Mouse (Mus musculus) embryonic facial prominence, embryonic 10.5 days (tissue): ENCODE results near the gene Slc25a23. TPM values are rescaled to one million over a fixed set of nuclear protein-coding genes. Genes with fewer than 3 reads are reported as not detected.
"Not testable (repeated sequence)": the region's sequence is repeated elsewhere in the genome, so short reads cannot be mapped to it uniquely, and the experiment has no call there.

ENCODE experiments used
- DNase-seq: peaks from one replicate; pipeline ENCODE4 v3.0.0-alpha.2; 2017; ENCODE audit warnings: low spot score
- H3K27ac ChIP-seq: fragments of 300-500 bp; sonication (generic); replicated peaks from 2 replicates; pipeline ENCODE4 v1.5.1; 2016; ENCODE audit warnings: mild to moderate bottlenecking
- H3K27me3 ChIP-seq: fragments of 300-500 bp; sonication (generic); replicated peaks from 2 replicates; pipeline ENCODE4 v1.6.1; 2016; ENCODE audit warnings: low read depth, mild to moderate bottlenecking; ENCODE audit not compliant: poor library complexity, severe bottlenecking
- H3K36me3 ChIP-seq: fragments of 300-500 bp; sonication (generic); replicated peaks from 2 replicates; pipeline ENCODE4 v1.6.1; 2016; ENCODE audit warnings: mild to moderate bottlenecking, moderate library complexity
- H3K4me1 ChIP-seq: fragments of 300-500 bp; sonication (generic); 2 replicates; pipeline ENCODE4 v1.6.1; 2016
- H3K4me3 ChIP-seq: fragments of 300-500 bp; sonication (generic); 2 replicates; pipeline ENCODE4 v1.5.1; 2016; ENCODE audit warnings: mild to moderate bottlenecking, moderate library complexity
- H3K9me3 ChIP-seq: fragments of 300-500 bp; sonication (generic); 2 replicates; pipeline ENCODE4 v1.6.1; 2016; ENCODE audit warnings: mild to moderate bottlenecking
- WGBS: fragments of 180-500 bp; shearing (Covaris S2); methylation state at CpG from one replicate; pipeline ENCODE4 v1.1.7; 2016; 5-methylcytosine and 5-hydroxymethylcytosine counted together
- polyA plus RNA-seq: library from polyadenylated mRNA; unstranded; fragments of >200 nt; fragmentation: Nextera tagmentation; extraction: Ambion mirVana; gene quantifications from 2 replicates; pipeline ENCODE4 v1.2.1, GENCODE M21; 2016

Gene Slc25a23
- polyA plus RNA-seq, 1 experiment from 2014 or later: 7.0 TPM

DNA sequence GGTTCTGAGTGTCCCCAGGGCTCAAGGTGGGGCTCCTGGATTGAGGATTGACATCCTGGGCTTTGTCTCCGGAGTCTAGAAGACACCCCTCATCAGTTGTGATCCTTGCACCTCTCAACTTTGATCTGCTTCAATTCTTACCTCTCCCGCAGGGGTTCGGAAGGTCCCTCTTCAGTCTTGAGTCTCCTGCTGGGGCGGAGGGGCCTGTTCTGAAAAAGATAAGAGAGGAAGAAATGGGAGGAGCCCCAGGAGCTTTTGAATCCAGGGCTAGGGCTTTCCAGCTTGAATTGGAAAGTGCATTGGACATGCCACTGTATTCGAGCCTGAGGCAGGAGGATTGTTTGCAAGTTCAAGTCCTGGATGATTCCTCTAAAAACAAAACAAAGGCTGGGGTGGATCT is 7.2 kb upstream of the Slc25a23 start:
- WGBS: 63% methylated on average over 5 of the region's 5 CpGs

DNA sequence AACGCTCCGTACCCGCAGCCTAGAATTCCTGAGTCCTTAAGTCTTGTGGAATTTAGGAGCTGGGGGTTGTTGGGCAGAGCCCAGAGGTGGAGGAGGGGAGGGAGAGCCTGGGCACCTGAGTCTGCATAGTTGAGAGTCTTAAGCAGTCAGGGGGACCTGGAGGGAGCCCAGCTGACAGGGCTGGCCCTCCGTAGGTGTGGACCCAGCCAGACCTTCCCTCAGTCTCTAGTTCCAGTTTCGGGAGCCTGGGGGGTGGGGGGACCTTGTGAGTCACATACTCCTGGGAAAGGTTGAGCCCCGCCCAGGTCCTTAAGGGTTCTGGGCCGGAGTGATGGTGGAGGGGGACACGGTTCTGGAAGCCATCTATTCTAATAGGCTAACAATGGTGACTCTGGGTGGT is 3.4 kb upstream of the Slc25a23 start:
- H3K9me3 ChIP-seq: no peaks in the 10 kb centered on the region
- no peak overlapping the region for H3K27ac ChIP-seq
- H3K36me3 ChIP-seq: no peaks in the 10 kb centered on the region
- DNase-seq: no peak
- peaks cover 35% of the 10 kb centered on the region for H3K4me1 ChIP-seq
- H3K27me3 ChIP-seq: peaks cover 74% of the 10 kb centered on the region
- WGBS: 10% methylated on average over 8 of the region's 8 CpGs
- H3K4me3 ChIP-seq: peak overlapping the region; percentile 51; the same call in 1 of the 2 replicates

More for the DNA sequence above, 7.2 kb upstream of the Slc25a23 start:
- no peaks in the 10 kb centered on the region for H3K9me3 ChIP-seq
- no peak for DNase-seq
- H3K4me1 ChIP-seq: peaks cover 19% of the 10 kb centered on the region
- H3K27me3 ChIP-seq: peaks cover 67% of the 10 kb centered on the region
- H3K4me3 ChIP-seq: no peak overlapping the region
- H3K36me3 ChIP-seq: no peaks in the 10 kb centered on the region
- no peak overlapping the region for H3K27ac ChIP-seq

DNA sequence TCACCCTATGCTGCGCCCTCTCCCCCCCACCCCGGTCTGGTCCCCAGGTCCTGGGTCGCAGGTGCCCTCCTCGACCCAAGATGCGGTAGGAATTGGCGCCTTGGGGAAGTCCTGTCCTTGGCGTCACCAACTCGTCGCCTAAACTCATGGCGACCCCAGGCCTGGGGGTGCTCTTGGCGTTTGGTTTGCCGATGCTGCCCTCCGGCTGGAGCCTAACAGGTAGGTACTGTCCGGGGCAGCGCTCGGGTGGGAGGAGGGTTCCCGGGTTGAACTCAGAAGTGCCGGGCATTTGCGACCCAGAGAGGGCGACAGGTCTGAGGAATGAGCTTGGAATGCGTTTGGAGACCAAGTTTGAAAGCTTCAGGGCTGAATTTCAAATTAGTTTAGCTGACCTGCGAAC is 2.9 kb upstream of the Slc25a23 start:
- Histone ChIP-seq H3K9me3 (no peaks in the 10 kb centered on the region), H3K4me1 (peaks cover 36% of the 10 kb centered on the region), H3K4me3 (peak overlapping the region; percentile 51), H3K27me3 (peaks cover 78% of the 10 kb centered on the region), H3K36me3 (no peaks in the 10 kb centered on the region), H3K27ac (peak overlapping the region; percentile 7; the same call in 1 of the 2 replicates)
- DNase-seq: peak; percentile 26
- under 1% methylated on average over 22 of the region's 22 CpGs for WGBS

DNA sequence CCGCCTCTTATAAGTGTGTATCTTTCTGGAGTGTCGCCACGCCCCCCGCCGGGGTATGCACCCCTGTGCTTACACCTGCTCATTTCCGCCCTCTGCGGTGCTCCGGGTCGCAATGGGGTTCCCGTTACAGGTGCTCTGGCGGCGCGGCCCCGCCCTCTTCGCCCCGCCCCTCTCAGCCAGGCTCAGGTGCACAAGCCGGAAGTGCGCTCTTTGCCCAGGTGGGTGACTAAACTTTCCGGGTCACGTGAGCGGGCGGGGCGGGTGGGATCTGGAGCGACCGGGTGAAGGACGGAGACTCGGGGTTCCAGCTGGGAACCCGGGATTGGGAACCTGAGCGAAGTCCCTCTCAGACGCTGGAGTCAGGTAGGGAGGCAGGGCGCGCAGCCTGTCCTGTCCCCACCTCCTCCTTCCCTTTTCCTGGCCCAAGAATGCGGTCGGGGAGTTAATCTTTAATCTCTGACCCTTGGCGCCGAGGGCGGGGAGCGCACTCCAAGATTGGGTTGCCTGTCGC is 2.4 kb upstream of the Slc25a23 start:
- peaks cover 79% of the 10 kb centered on the region for H3K27me3 ChIP-seq
- H3K4me3 ChIP-seq: peak overlapping the region; percentile 51
- peak; percentile 58 for DNase-seq
- H3K4me1 ChIP-seq: peaks cover 36% of the 10 kb centered on the region
- WGBS: 1% methylated on average over 39 of the region's 39 CpGs
- no peaks in the 10 kb centered on the region for H3K36me3 ChIP-seq
- no peaks in the 10 kb centered on the region for H3K9me3 ChIP-seq
- peak overlapping the region; percentile 7; the same call in 1 of the 2 replicates for H3K27ac ChIP-seq

DNA sequence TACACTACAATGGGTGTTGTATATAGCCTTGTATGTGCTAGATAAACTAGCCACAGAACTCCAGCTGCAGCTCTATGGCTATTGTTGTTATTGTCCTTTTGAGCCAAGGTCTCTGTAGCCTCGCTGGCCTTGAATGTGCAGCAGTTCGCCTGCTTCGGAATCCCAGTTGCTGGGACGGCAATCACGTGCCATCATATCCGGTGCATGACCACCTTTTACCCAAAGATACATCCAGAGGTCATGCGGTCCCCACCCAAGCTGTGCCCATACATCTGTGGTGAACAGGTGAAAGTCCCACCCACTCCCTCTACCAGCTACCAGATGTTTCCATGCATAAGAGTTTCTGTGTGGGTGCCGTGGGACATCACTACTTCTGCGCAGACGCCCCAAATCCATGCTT is 1.4 kb upstream of the Slc25a23 start:
- Histone ChIP-seq H3K27ac (no peak overlapping the region), H3K27me3 (peaks cover 70% of the 10 kb centered on the region), H3K4me3 (peak overlapping the region; percentile 88), H3K36me3 (0 out of 2 replicates have a peak, but pooled peaks cover 4% of the 10 kb centered on the region), H3K4me1 (peaks cover 36% of the 10 kb centered on the region), H3K9me3 (no peaks in the 10 kb centered on the region)
- DNase-seq: no peak
- WGBS: 47% methylated on average over 10 of the region's 10 CpGs

DNA sequence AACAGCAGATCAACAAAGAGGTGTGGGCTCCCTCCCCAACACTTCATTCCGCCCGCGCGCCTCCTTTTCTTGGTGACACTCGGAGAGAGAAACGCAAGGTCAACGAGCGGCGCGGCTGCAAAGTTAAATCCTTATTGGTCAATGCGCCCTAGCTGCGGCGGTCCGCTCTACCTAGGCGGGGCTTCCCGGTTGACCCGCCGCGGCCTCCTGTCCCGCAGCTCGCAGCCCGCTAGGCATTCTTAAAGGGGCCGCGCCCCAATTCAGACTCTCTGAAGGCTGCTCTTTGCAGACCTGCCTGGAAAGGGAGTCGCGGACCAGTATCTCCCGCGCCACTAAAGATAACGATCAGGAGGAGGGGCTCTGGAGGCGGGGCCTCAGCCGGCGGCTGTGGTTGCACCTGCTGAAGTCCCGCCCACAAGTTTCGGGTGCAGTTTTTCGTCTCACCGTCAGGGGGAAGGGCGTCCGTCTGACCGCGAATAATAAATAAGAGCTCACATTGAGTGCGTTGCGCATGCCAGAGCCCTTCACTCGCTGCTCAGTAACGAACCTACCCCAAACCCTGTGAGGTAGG is 653 bp upstream of the Slc25a23 start:
- H3K27me3 ChIP-seq: peaks cover 67% of the 10 kb centered on the region

DNA sequence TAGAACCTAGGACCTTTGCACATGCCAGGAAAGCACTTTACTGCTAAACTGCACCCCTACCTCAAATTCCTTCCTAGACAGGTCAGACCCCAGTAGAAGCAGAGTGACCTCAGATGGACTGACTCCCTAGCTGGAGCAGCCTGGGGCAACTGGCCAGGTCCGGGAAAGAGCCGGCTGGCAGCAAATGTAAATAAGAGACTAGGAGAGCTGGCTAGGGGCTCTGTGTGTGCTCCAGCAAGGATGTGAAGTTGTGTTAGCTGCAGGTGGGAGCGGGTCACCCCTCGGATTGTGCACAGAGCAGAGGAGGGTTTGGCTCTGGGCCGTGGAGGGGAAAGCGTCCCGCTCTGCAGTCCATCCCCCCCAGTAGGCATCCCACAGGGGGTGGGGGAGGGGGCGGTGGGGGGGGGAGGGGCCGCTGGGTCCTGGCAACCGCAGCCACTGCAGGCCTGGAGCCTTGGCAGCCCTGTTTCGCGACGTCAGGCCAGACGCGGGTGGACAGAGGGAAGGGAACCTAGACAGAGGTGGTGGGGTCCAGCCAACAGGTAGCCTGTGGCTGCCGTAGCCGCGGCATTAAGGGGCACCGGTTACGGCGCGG is 675 bp downstream of the Slc25a23 start, which contains the start of gene Crb3:
Gene Crb3, plus strand, starts transcription at position 215 of the 595 bp plus-strand sequence.
- peaks cover 36% of the 10 kb centered on the region for H3K4me1 ChIP-seq
- peak; percentile 46 for DNase-seq
- peaks cover 53% of the 10 kb centered on the region for H3K27me3 ChIP-seq
- WGBS: 0% methylated on average over 22 of the region's 22 CpGs
- H3K4me3 ChIP-seq: peak within 1 kb of the TSS; percentile 88
- peaks cover 15% of the 10 kb centered on the region; the same call in 1 of the 2 replicates for H3K36me3 ChIP-seq
- H3K27ac ChIP-seq: peak within 1 kb of the TSS; percentile 82
- H3K9me3 ChIP-seq: no peaks in the 10 kb centered on the region

More for the DNA sequence above, 653 bp upstream of the Slc25a23 start:
- Histone ChIP-seq H3K9me3 (no peaks in the 10 kb centered on the region), H3K36me3 (0 out of 2 replicates have a peak, but pooled peaks cover 9% of the 10 kb centered on the region), H3K4me3 (peak overlapping the region; percentile 88), H3K4me1 (peaks cover 36% of the 10 kb centered on the region), H3K27ac (peak overlapping the region; percentile 82)
- under 1% methylated on average over 44 of the region's 44 CpGs for whole genome bisulfite sequencing
- DNase-seq: peak; percentile 93

DNA sequence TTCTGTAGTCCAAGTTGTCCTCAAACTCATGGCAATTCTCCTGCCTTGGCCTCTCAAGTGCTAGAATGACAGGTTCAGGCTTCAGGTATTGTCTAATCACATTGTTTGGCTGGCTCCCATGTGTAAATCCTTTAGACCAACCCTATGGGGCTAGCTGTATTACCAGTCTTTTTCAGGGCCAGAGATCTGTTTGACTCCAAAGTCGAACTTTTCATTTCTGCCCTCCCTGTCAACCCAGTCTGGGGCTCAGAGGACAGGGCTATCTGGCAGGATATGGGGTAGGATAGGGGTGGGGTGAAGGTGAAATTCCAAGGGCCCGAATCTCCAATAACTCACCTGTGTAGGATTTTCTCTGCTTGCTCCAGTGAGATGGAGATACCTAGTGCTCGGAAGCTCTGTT is 3.4 kb downstream of the Slc25a23 start:
- H3K9me3 ChIP-seq: no peaks in the 10 kb centered on the region
- 80% methylated on average over 3 of the region's 3 CpGs for WGBS
- peaks cover 26% of the 10 kb centered on the region for H3K27me3 ChIP-seq
- H3K36me3 ChIP-seq: peaks cover 34% of the 10 kb centered on the region
- peaks cover 25% of the 10 kb centered on the region for H3K4me1 ChIP-seq
- no peak for DNase-seq
- no peak overlapping the region for H3K4me3 ChIP-seq
- no peak overlapping the region for H3K27ac ChIP-seq

DNA sequence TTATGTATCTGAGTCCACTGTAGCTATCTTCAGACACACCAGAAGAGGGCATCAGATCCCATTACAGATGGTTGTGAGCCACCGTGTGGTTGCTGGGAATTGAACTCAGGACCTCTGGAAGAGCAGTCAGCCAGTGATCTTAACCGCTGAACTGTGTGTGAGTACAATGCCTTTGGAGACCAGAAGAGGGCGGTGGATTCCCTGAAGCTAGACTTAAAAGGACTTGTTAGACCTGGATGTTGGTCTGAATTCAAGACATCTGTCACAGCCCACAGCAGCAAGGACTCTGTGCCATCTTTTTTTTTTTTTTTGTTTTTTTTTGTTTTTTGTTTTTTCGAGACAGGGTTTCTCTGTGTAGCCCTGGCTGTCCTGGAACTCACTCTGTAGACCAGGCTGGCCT is 8.0 kb downstream of the Slc25a23 start:
- H3K27me3 ChIP-seq, H3K4me1 ChIP-seq, H3K4me3 ChIP-seq, H3K9me3 ChIP-seq, DNase-seq, H3K27ac ChIP-seq: not testable (repeated sequence)
- 81% methylated on average over 4 of the region's 4 CpGs for WGBS
- peaks cover 45% of the 10 kb centered on the region for H3K36me3 ChIP-seq

DNA sequence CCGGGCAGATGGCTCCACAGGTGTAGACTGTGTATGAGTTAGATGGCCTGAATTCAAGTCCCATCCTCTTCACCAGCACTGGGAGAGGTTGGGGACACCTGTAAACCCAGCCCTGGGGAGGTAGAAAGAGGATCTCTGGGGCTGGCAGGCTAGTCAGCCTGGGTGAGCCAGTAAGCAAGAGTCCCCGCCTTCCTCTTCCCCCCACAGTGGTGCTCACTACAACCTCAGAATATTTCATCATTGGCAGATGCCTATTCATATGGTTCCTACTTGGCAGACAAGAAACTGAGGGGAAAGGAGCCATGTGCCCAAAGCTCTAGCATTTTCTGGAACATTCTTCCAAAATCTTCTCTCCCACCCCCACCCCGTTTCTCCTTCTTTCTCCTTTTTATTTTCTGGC is 10.8 kb downstream of the Slc25a23 start:
- no peak overlapping the region for H3K27ac ChIP-seq
- 0 out of 2 replicates have a peak, but pooled peaks cover 3% of the 10 kb centered on the region for H3K4me1 ChIP-seq
- H3K27me3 ChIP-seq: no peaks in the 10 kb centered on the region
- peaks cover 40% of the 10 kb centered on the region for H3K36me3 ChIP-seq
- H3K4me3 ChIP-seq: no peak overlapping the region
- no peak for DNase-seq
- 96% methylated on average over 3 of the region's 3 CpGs for WGBS
- no peaks in the 10 kb centered on the region for H3K9me3 ChIP-seq

DNA sequence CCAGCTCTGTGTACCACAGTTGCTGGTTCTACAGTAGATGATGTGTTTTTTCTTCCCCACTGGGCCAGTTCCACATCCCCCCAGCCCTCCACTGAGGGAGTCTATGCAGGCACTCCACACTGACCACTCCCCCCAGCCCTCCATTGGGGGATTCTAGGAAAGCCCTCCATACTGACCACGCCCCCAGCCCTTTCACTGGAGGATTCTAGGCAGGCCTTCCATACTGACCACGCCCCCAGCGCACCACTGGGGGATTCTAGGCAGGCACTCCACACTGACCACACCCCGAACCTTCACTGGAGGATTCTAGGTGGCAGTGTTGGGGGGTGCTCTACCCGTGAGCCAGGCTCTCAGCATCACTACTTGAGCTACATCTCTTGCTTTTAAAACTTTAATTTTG is 12.3 kb downstream of the Slc25a23 start:
- H3K4me1 ChIP-seq: 0 out of 2 replicates have a peak, but pooled peaks cover 3% of the 10 kb centered on the region
- H3K36me3 ChIP-seq: peaks cover 26% of the 10 kb centered on the region
- H3K27ac ChIP-seq: no peak overlapping the region
- DNase-seq: no peak
- H3K4me3 ChIP-seq: no peak overlapping the region
- WGBS: 36% methylated on average over 5 of the region's 5 CpGs
- no peaks in the 10 kb centered on the region for H3K27me3 ChIP-seq
- no peaks in the 10 kb centered on the region for H3K9me3 ChIP-seq

DNA sequence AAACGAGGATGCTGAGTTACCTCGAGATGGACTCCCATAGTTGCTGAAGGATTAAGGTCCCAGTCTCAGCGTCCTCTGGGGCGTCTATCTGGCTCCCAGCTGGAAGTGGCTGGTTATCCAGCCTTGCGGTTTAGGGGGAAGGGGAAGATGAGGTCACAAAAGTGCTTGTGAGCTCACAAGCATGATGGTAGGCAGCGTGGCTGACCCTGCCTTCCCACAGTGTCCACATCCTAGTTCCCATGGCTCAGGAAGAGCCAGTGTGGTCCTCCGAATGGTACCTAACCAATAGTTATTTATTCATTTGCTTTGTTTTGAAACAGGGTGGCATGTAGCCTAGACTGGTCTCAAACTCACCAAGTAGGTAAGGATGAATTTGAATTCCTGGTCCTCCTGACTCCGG is 18.1 kb downstream of the Slc25a23 start, which contains the start of gene Slc25a41:
Gene Slc25a41, minus strand, starts transcription at position 101 of the 400 bp plus-strand sequence.
- 69% methylated on average over 8 of the region's 8 CpGs for WGBS
- Histone ChIP-seq H3K4me3 (no peak within 1 kb of the TSS), H3K27ac (no peak within 1 kb of the TSS), H3K4me1 (peaks cover 2% of the 10 kb centered on the region; the same call in 1 of the 2 replicates), H3K9me3 (no peaks in the 10 kb centered on the region), H3K36me3 (peaks cover 10% of the 10 kb centered on the region; the same call in 1 of the 2 replicates), H3K27me3 (peaks cover 24% of the 10 kb centered on the region)
- DNase-seq: no peak

DNA sequence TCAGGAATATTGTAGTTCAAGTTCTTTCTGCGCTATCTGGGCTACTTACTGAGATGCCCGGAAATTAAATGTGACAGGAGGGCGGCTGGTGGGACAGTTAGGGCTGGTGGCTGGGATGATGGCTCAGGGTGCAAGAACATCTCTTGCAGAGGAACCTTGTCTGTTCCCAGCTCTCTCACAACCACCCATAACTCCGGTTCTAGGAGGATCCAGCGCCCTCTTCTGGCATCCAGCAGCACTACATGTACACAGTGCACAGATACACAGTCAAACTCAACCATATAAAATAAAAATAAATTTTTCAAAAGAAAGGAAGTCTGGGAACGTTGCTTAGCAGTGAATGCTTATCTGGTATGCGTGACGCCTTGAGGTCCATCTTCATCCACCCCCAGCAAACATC is 20.7 kb downstream of the Slc25a23 start:
- WGBS: 37% methylated on average over 8 of the region's 8 CpGs
- Histone ChIP-seq H3K4me3 (no peak overlapping the region), H3K9me3 (no peaks in the 10 kb centered on the region), H3K4me1 (peaks cover 2% of the 10 kb centered on the region; the same call in 1 of the 2 replicates), H3K27me3 (peaks cover 24% of the 10 kb centered on the region), H3K36me3 (no peaks in the 10 kb centered on the region), H3K27ac (no peak overlapping the region)
- DNase-seq: no peak
